Mouse (Mus musculus) MEL (cell line): ENCODE measurements at regions not wholly inside any gene's neighbourhood (a gene's known extent, or its start where the extent isn't known, plus 50 kb on each side); places are given as distances from the start of the nearest gene placed in this dataset.

ENCODE experiments used
- DNase-seq: peaks from one replicate; pipeline ENCODE4 v3.0.0; 2011; ENCODE audit warnings: low read depth, low spot score
- H3K27ac ChIP-seq: 2 replicates; pipeline ENCODE4 v1.5.1; 2012; ENCODE audit warnings: low read depth, mild to moderate bottlenecking, control low read depth, low read length, moderate library complexity; ENCODE audit not compliant: control insufficient read depth
- H3K27me3 ChIP-seq, 2 experiments: fragments of 150-350 bp in 1 of 2; sonication (generic) in 1 of 2; 2 replicates each; pipeline ENCODE4 v1.6.1; 2012; ENCODE audit warnings: low read length in 2 of 2, mild to moderate bottlenecking in 2 of 2, improper control_type of control experiment in 1 of 2, moderate library complexity in 1 of 2; ENCODE audit not compliant: insufficient read depth in 2 of 2, control insufficient read depth in 1 of 2
- H3K36me3 ChIP-seq, 2 experiments: 2 replicates each; pipeline ENCODE4 v1.6.1; 2012 to 2014; ENCODE audit warnings: low read length in 2 of 2, improper control_type of control experiment in 1 of 2, inconsistent platforms in 1 of 2, mild to moderate bottlenecking in 1 of 2; ENCODE audit not compliant: insufficient read depth in 2 of 2, control insufficient read depth in 1 of 2
- H3K4me1 ChIP-seq, 2 experiments: fragments of 150-350 bp in 1 of 2; sonication (generic) in 1 of 2; 2 replicates each; pipeline ENCODE4 v1.6.1; 2012; ENCODE audit warnings: low read length in 2 of 2, improper control_type of control experiment in 1 of 2, mild to moderate bottlenecking in 1 of 2; ENCODE audit not compliant: insufficient read depth in 2 of 2, control insufficient read depth in 1 of 2
- H3K4me3 ChIP-seq, 2 experiments: fragments of 150-350 bp in 1 of 2; sonication (generic) in 1 of 2; 2 replicates each; pipeline ENCODE4 v1.5.1; 2012; ENCODE audit warnings: low read depth in 2 of 2, low read length in 2 of 2, mild to moderate bottlenecking in 2 of 2, moderate library complexity in 2 of 2, control low read depth in 1 of 2, improper control_type of control experiment in 1 of 2; ENCODE audit not compliant: control insufficient read depth in 1 of 2, insufficient read depth in 1 of 2
- H3K79me2 ChIP-seq: 2 replicates; pipeline ENCODE4 v1.6.1; 2012; ENCODE audit warnings: mild to moderate bottlenecking, low read length, moderate library complexity; ENCODE audit not compliant: control insufficient read depth, poor library complexity, insufficient read depth
- H3K9ac ChIP-seq: 2 replicates; pipeline ENCODE4 v1.6.1; 2012; ENCODE audit warnings: low read depth, mild to moderate bottlenecking, control low read depth, low read length, moderate library complexity; ENCODE audit not compliant: control insufficient read depth, poor library complexity, severe bottlenecking
- H3K9me3 ChIP-seq: fragments of 150-350 bp; sonication (generic); replicated peaks from 2 replicates; pipeline ENCODE4 v1.6.1; 2012; ENCODE audit warnings: mild to moderate bottlenecking, low read length, improper control_type of control experiment, moderate library complexity; ENCODE audit not compliant: insufficient read depth
- CHD1 ChIP-seq: IDR thresholded peaks from 2 replicates; pipeline ENCODE4 v1.6.1; 2012; ENCODE audit warnings: low read depth, mild to moderate bottlenecking, inconsistent platforms, low read length, improper control_type of control experiment
- CHD2 ChIP-seq: IDR thresholded peaks from 2 replicates; pipeline ENCODE4 v1.6.1; 2011; ENCODE audit warnings: low read length, improper control_type of control experiment
- ELF1 ChIP-seq: IDR thresholded peaks from 2 replicates; pipeline ENCODE4 v1.6.1; 2014; ENCODE audit warnings: low read depth, mild to moderate bottlenecking, inconsistent platforms, low read length, improper control_type of control experiment, moderate library complexity
- ETS1 ChIP-seq: IDR thresholded peaks from 2 replicates; pipeline ENCODE4 v1.6.1; 2012; ENCODE audit warnings: low read depth, mild to moderate bottlenecking, inconsistent platforms, low read length, improper control_type of control experiment, moderate library complexity
- GATA1 ChIP-seq: IDR thresholded peaks from 2 replicates; pipeline ENCODE4 v1.6.1; 2011; ENCODE audit warnings: low read depth, low read length, improper control_type of control experiment
- HCFC1 ChIP-seq: IDR thresholded peaks from 2 replicates; pipeline ENCODE4 v1.6.1; 2012; ENCODE audit warnings: low read depth, mild to moderate bottlenecking, inconsistent platforms, low read length, improper control_type of control experiment, moderate library complexity
- JUND ChIP-seq: IDR thresholded peaks from 2 replicates; pipeline ENCODE4 v1.6.1; 2011; ENCODE audit warnings: low read depth, mild to moderate bottlenecking, improper control_type of control experiment, low read length
- KAT2A ChIP-seq: conservative IDR thresholded peaks from 2 replicates; pipeline ENCODE4 v1.6.1; 2012; ENCODE audit warnings: low read depth, low read length, improper control_type of control experiment, inconsistent platforms
- MAFK ChIP-seq: IDR thresholded peaks from 2 replicates; pipeline ENCODE4 v1.6.1; 2011; ENCODE audit warnings: low read depth, mild to moderate bottlenecking, low read length, improper control_type of control experiment, borderline replicate concordance
- MAX ChIP-seq: IDR thresholded peaks from 2 replicates; pipeline ENCODE4 v1.6.1; 2011; ENCODE audit warnings: low read length, improper control_type of control experiment
- MAZ ChIP-seq: IDR thresholded peaks from 2 replicates; pipeline ENCODE4 v1.6.1; 2012; ENCODE audit warnings: low read depth, mild to moderate bottlenecking, inconsistent platforms, low read length, improper control_type of control experiment
- MXI1 ChIP-seq: IDR thresholded peaks from 2 replicates; pipeline ENCODE4 v1.6.1; 2011; ENCODE audit warnings: mild to moderate bottlenecking, low read depth, low read length, improper control_type of control experiment
- MYB ChIP-seq: IDR thresholded peaks from 2 replicates; pipeline ENCODE4 v1.6.1; 2011; ENCODE audit warnings: mild to moderate bottlenecking, low read depth, low read length, improper control_type of control experiment
- MYC ChIP-seq: IDR thresholded peaks from 2 replicates; pipeline ENCODE4 v1.6.1; 2011; ENCODE audit warnings: low read depth, mild to moderate bottlenecking, low read length, improper control_type of control experiment, moderate library complexity
- NELFE ChIP-seq: IDR thresholded peaks from 2 replicates; pipeline ENCODE4 v1.6.1; 2011; ENCODE audit warnings: low read depth, low read length, improper control_type of control experiment
- POLR2AphosphoS2 ChIP-seq: IDR thresholded peaks from 2 replicates; pipeline ENCODE4 v1.6.1; 2011; ENCODE audit warnings: low read length, improper control_type of control experiment
- POLR2AphosphoS5 ChIP-seq: IDR thresholded peaks from 2 replicates; pipeline ENCODE4 v1.6.1; 2012; ENCODE audit warnings: low read depth, borderline replicate concordance, mild to moderate bottlenecking, inconsistent platforms, low read length, moderate library complexity, mixed read lengths
- SIN3A ChIP-seq: IDR thresholded peaks from 2 replicates; pipeline ENCODE4 v1.6.1; 2012; ENCODE audit warnings: low read length, improper control_type of control experiment, inconsistent platforms
- TAL1 ChIP-seq: IDR thresholded peaks from 2 replicates; pipeline ENCODE4 v1.6.1; 2012; ENCODE audit warnings: mild to moderate bottlenecking, inconsistent platforms, low read length, moderate library complexity, mixed read lengths
- TCF12 ChIP-seq: IDR thresholded peaks from 2 replicates; pipeline ENCODE4 v1.6.1; 2014; ENCODE audit warnings: low read depth, mild to moderate bottlenecking, inconsistent platforms, low read length, improper control_type of control experiment, moderate library complexity
- UBTF ChIP-seq: IDR thresholded peaks from 2 replicates; pipeline ENCODE4 v1.6.1; 2012; ENCODE audit warnings: low read depth, mild to moderate bottlenecking, inconsistent platforms, low read length, improper control_type of control experiment, moderate library complexity, borderline replicate concordance; ENCODE audit not compliant: insufficient read depth
- USF2 ChIP-seq, 2 experiments: IDR thresholded peaks; 2 replicates each; pipeline ENCODE4 v1.6.1; 2011 to 2012; ENCODE audit warnings: improper control_type of control experiment in 2 of 2, low read length in 2 of 2, borderline replicate concordance in 1 of 2, inconsistent platforms in 1 of 2, low read depth in 1 of 2, mild to moderate bottlenecking in 1 of 2; ENCODE audit not compliant: insufficient read depth in 1 of 2
- ZMIZ1 ChIP-seq: IDR thresholded peaks from 2 replicates; pipeline ENCODE4 v1.6.1; 2012; ENCODE audit warnings: low read depth, mild to moderate bottlenecking, inconsistent platforms, low read length, improper control_type of control experiment, moderate library complexity

DNA sequence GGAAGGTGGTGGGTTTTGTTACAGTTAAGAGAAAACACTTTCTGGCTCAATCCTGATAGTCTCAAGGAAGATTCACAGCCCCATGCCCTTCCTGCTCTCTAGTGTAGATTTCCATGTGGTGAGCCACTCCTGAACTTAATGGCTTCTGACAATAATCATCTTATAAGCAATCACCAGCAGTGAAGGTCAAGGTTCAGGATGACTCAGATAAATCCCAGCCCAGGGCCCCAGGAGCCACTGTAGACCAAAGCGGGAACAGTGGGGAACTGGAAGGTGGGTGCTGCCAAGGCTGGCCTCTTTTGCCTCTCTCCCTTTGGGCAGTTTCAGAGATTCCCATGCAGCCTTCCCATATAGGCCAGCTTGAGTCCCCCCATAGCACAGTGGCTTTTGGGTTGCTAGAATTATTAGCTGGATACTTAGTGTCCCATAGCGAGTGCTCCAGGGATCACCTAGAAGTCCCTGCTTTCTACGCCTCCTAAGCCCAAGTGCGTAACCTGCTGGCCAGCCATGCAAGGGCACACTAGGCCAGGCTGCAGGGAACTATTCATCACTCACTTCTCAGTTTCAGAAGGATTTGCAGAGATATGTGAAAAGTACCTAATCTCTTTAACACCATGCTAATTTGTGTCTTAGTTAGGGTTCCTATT, 885.9 kb upstream of the Car8 start:
- TF ChIP-seq NELFE (no peak), MYC (no peak), MAFK (no peak), GATA1 (no peak), KAT2A (no peak), MYB (no peak), CHD1 (no peak), JUND (no peak), MXI1 (no peak), MAX (no peak), TCF12 (no peak), HCFC1 (no peak), ZMIZ1 (no peak), SIN3A (no peak)
- no peak for DNase-seq
- no peak overlapping the region for H3K4me3 ChIP-seq
- H3K79me2 ChIP-seq, result no peaks in the 10 kb centered on the region
- no peaks in the 10 kb centered on the region for H3K36me3 ChIP-seq
- no peaks in the 10 kb centered on the region; a peak in 1 of 4 replicates for H3K27me3 ChIP-seq
- H3K9me3 ChIP-seq, result no peaks in the 10 kb centered on the region
- H3K27ac ChIP-seq, result no peak overlapping the region
- H3K4me1 ChIP-seq, result no peaks in the 10 kb centered on the region
- H3K9ac ChIP-seq, result no peak overlapping the region

DNA sequence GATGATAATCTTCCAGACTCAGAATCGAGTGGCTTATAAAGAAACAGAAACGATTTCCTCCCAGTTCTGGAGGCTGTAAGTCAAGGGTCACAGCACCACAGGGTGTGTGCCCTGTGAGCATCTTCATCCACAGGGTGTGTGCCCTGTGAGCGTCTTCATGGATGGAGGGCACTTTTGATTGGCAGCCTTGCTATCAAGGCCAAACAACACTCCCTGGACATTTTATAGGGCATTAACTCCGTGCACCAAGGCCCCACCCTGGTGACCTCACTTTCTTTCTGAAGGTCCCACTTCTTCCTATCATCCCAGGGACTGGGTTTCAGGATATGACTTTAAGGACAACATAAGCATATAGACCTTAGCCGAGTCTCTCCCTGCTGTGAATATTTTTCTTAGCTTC, 885.3 kb upstream of the Car8 start:
- H3K27ac ChIP-seq, result no peak overlapping the region
- no peak overlapping the region for H3K9ac ChIP-seq
- no peaks in the 10 kb centered on the region; a peak in 1 of 4 replicates for H3K27me3 ChIP-seq
- no peaks in the 10 kb centered on the region for H3K36me3 ChIP-seq
- no peak for TF ChIP-seq UBTF
- TF ChIP-seq USF2 (IDR thresholded peaks at IDR 0.05; ENCODE audit: borderline replicate concordance in 1 of 2, insufficient read depth in 1 of 2, low read depth in 1 of 2, low read length in 2 of 2), result no peak
- no peak for TF ChIP-seq MAZ
- no peak for TF ChIP-seq MXI1
- no peak for TF ChIP-seq GATA1
- TF ChIP-seq TAL1, result no peak
- TF ChIP-seq ELF1, result no peak
- no peak for TF ChIP-seq CHD2
- no peak for TF ChIP-seq JUND
- no peak for TF ChIP-seq POLR2AphosphoS2
- TF ChIP-seq POLR2AphosphoS5, result no peak
- TF ChIP-seq MAFK, result no peak
- no peak for TF ChIP-seq ETS1
- H3K4me1 ChIP-seq, result no peaks in the 10 kb centered on the region
- no peak overlapping the region for H3K4me3 ChIP-seq
- DNase-seq, result no peak
- H3K79me2 ChIP-seq, result no peaks in the 10 kb centered on the region
- no peaks in the 10 kb centered on the region for H3K9me3 ChIP-seq
